Mouse (Mus musculus): ENCODE data around the gene Slc39a11. TPM values are rescaled to one million over a fixed set of nuclear protein-coding genes. Genes with fewer than 3 reads are reported as not detected.
A peak's percentile ranks its signal among the peaks of the same experiment; 100 is the strongest.

Gene Slc39a11
- polyA plus RNA-seq, 1 experiment from 2014 or later, result 12.5 TPM

- Histone ChIP-seq H3K27ac (replicated peaks; ENCODE audit: low read depth, low read length) (peak overlapping the region; percentile 93; the same call in 1 of the 2 replicates), H3K27me3 (ENCODE audit: control insufficient read depth, insufficient read depth, low read length) (no peaks in the 10 kb centered on the region), H3K36me3 (replicated peaks; ENCODE audit: control insufficient read depth, insufficient read depth, low read depth, low read length) (peaks cover 7% of the 10 kb centered on the region), H3K4me3 (ENCODE audit: low read depth, low read length) (peak overlapping the region; percentile 89), H3K9ac (replicated peaks; ENCODE audit: low read length) (peak overlapping the region; percentile 88), H3K4me2 (ENCODE audit: low read depth, low read length) (peak overlapping the region; percentile 58), H3K9me3 (replicated peaks; ENCODE audit: control insufficient read depth, low read length) (no peaks in the 10 kb centered on the region), H3K4me1 (ENCODE audit: control insufficient read depth, insufficient read depth, low read length) (peaks cover 3% of the 10 kb centered on the region)
- WGBS, result 42% methylated on average over 25 of the region's 25 CpGs
- DNase-seq (ENCODE audit: low spot score) (no peak), ATAC-seq (replicated peaks; ENCODE audit: insufficient number of reproducible peaks, low FRiP score, low TSS enrichment, low read depth) (no peak)
Observed at GRCm38 (mm10) chr11:113684707-113685426, 35.0 kb upstream of the Slc39a11 start.

GRCm38 (mm10) chr11:113683957-113684706, 34.3 kb upstream of the Slc39a11 start, which contains the start of the genes Fam104a and D11Wsu47e:
Fam104a (minus strand) TSS chr11:113684155.
D11Wsu47e (plus strand) TSS chr11:113684412.
- Histone ChIP-seq H3K4me3 (ENCODE audit: low read depth, low read length) (peak within 1 kb of the TSS; percentile 89), H3K27ac (replicated peaks; ENCODE audit: low read depth, low read length) (peak within 1 kb of the TSS; percentile 93), H3K36me3 (replicated peaks; ENCODE audit: control insufficient read depth, insufficient read depth, low read depth, low read length) (peaks cover 4% of the 10 kb centered on the region), H3K9ac (replicated peaks; ENCODE audit: low read length) (peak within 1 kb of the TSS; percentile 88), H3K27me3 (ENCODE audit: control insufficient read depth, insufficient read depth, low read length) (no peaks in the 10 kb centered on the region), H3K4me2 (ENCODE audit: low read depth, low read length) (peak within 1 kb of the TSS; percentile 58), H3K9me3 (replicated peaks; ENCODE audit: control insufficient read depth, low read length) (no peaks in the 10 kb centered on the region), H3K4me1 (ENCODE audit: control insufficient read depth, insufficient read depth, low read length) (peaks cover 3% of the 10 kb centered on the region)
- WGBS, result under 1% methylated on average over 72 of the region's 73 CpGs
- DNase-seq (ENCODE audit: low spot score), result peak; percentile 95
- ATAC-seq (replicated peaks; ENCODE audit: insufficient number of reproducible peaks, low FRiP score, low TSS enrichment, low read depth), result peak; percentile 89

DNA sequence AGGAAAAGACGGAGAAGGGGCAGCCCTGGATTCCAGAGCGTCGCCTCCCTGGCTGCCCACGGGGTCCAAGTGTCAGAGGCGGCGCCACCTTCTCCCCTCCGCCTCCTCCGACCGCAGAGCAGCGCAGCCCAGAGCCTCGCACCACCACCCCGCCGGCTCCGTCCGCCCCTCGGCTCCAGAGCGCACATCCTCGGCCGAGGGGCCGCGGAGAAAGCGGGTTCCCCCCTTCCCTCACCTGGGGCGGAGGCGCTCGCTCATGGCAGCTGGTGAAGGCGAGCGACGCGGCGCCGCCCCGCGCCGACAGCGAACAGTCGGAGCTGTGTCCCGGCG, 33.7 kb upstream of the Slc39a11 start:
- no peak for DNase-seq (ENCODE audit: low spot score)
- Histone ChIP-seq H3K27me3 (ENCODE audit: control insufficient read depth, insufficient read depth, low read length) (no peaks in the 10 kb centered on the region), H3K27ac (replicated peaks; ENCODE audit: low read depth, low read length) (peak overlapping the region; percentile 93), H3K4me2 (ENCODE audit: low read depth, low read length) (peak overlapping the region; percentile 47), H3K4me3 (ENCODE audit: low read depth, low read length) (peak overlapping the region; percentile 89), H3K36me3 (replicated peaks; ENCODE audit: control insufficient read depth, insufficient read depth, low read depth, low read length) (0 out of 2 replicates have a peak, but pooled peaks cover under 1% of the 10 kb centered on the region), H3K9me3 (replicated peaks; ENCODE audit: control insufficient read depth, low read length) (no peaks in the 10 kb centered on the region), H3K4me1 (ENCODE audit: control insufficient read depth, insufficient read depth, low read length) (peaks cover 3% of the 10 kb centered on the region), H3K9ac (replicated peaks; ENCODE audit: low read length) (peak overlapping the region; percentile 88)
- WGBS, result 1% methylated on average over 26 of the region's 38 CpGs
- no peak; the same call in 1 of the 2 replicates for ATAC-seq (replicated peaks; ENCODE audit: insufficient number of reproducible peaks, low FRiP score, low TSS enrichment, low read depth)

GRCm38 (mm10) chr11:113682897-113683626, 33.2 kb upstream of the Slc39a11 start:
- H3K27me3 ChIP-seq (ENCODE audit: control insufficient read depth, insufficient read depth, low read length), result no peaks in the 10 kb centered on the region
- H3K9ac ChIP-seq (replicated peaks; ENCODE audit: low read length), result peak overlapping the region; percentile 88
- H3K36me3 ChIP-seq (replicated peaks; ENCODE audit: control insufficient read depth, insufficient read depth, low read depth, low read length), result no peaks in the 10 kb centered on the region
- 4% methylated on average over 38 of the region's 38 CpGs for WGBS
- peaks cover 3% of the 10 kb centered on the region for H3K4me1 ChIP-seq (ENCODE audit: control insufficient read depth, insufficient read depth, low read length)
- no peaks in the 10 kb centered on the region for H3K9me3 ChIP-seq (replicated peaks; ENCODE audit: control insufficient read depth, low read length)
- ATAC-seq (replicated peaks; ENCODE audit: insufficient number of reproducible peaks, low FRiP score, low TSS enrichment, low read depth) (peak; percentile 54), DNase-seq (ENCODE audit: low spot score) (peak; percentile 63)
- H3K4me3 ChIP-seq (ENCODE audit: low read depth, low read length), result peak overlapping the region; percentile 89
- peak overlapping the region; percentile 47 for H3K4me2 ChIP-seq (ENCODE audit: low read depth, low read length)
- peak overlapping the region; percentile 93 for H3K27ac ChIP-seq (replicated peaks; ENCODE audit: low read depth, low read length)

DNA sequence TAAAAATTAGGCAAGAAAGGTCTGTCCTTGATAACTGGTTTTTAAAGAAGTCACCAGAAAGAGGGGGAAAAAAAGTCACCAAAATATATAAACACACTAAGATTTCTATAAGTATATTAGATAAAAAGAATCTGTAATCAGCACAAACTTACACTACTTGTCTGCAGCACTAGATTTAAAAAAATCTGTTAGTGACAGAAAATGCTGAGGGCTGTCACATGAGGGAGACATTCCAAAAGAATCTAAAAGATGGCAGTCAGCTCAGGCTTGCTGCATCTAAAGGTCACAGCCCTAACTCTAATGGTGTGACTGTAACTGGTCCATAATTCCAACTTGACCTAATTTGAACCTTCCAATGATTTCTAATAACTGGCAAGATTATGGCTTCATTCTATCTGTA, 32.1 kb upstream of the Slc39a11 start:
- Histone ChIP-seq H3K9me3 (replicated peaks; ENCODE audit: control insufficient read depth, low read length) (no peaks in the 10 kb centered on the region), H3K27ac (replicated peaks; ENCODE audit: low read depth, low read length) (no peak overlapping the region), H3K27me3 (ENCODE audit: control insufficient read depth, insufficient read depth, low read length) (no peaks in the 10 kb centered on the region), H3K4me2 (ENCODE audit: low read depth, low read length) (no peak overlapping the region; the same call in 1 of the 2 replicates), H3K4me3 (ENCODE audit: low read depth, low read length) (no peak overlapping the region; the same call in 1 of the 2 replicates), H3K4me1 (ENCODE audit: control insufficient read depth, insufficient read depth, low read length) (peaks cover 3% of the 10 kb centered on the region), H3K9ac (replicated peaks; ENCODE audit: low read length) (no peak overlapping the region), H3K36me3 (replicated peaks; ENCODE audit: control insufficient read depth, insufficient read depth, low read depth, low read length) (no peaks in the 10 kb centered on the region)
- no peak for ATAC-seq (replicated peaks; ENCODE audit: insufficient number of reproducible peaks, low FRiP score, low TSS enrichment, low read depth)
- no peak for DNase-seq (ENCODE audit: low spot score)

DNA sequence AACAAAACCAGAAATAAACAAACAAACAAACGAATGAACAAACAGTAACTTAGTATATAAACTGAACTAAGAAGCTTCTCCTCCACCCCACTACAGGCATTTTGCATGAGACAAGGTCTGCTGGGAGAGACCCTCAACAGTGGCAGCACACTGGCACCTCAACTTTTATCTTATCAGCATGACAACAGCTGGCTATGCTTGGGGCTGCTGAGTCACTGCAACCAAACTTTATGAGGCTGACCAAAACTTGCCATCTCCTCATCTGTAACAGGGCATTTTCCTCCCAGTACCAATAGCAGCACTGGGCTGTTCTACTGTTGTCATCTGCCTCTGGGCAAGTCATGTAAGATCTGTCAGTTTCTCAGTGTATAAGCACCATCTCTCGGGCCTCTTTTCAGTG, 31.1 kb upstream of the Slc39a11 start:
- no peaks in the 10 kb centered on the region; the same call in 1 of the 2 replicates for H3K36me3 ChIP-seq (replicated peaks; ENCODE audit: control insufficient read depth, insufficient read depth, low read depth, low read length)
- no peak for ATAC-seq (replicated peaks; ENCODE audit: insufficient number of reproducible peaks, low FRiP score, low TSS enrichment, low read depth)
- no peak overlapping the region for H3K9ac ChIP-seq (replicated peaks; ENCODE audit: low read length)
- no peaks in the 10 kb centered on the region for H3K9me3 ChIP-seq (replicated peaks; ENCODE audit: control insufficient read depth, low read length)
- H3K4me1 ChIP-seq (ENCODE audit: control insufficient read depth, insufficient read depth, low read length), result peaks cover 3% of the 10 kb centered on the region
- 85% methylated on average over 2 of the region's 2 CpGs for WGBS
- H3K27me3 ChIP-seq (ENCODE audit: control insufficient read depth, insufficient read depth, low read length), result no peaks in the 10 kb centered on the region
- no peak overlapping the region for H3K4me2 ChIP-seq (ENCODE audit: low read depth, low read length)
- no peak overlapping the region for H3K4me3 ChIP-seq (ENCODE audit: low read depth, low read length)
- H3K27ac ChIP-seq (replicated peaks; ENCODE audit: low read depth, low read length), result no peak overlapping the region
- no peak for DNase-seq (ENCODE audit: low spot score)

DNA sequence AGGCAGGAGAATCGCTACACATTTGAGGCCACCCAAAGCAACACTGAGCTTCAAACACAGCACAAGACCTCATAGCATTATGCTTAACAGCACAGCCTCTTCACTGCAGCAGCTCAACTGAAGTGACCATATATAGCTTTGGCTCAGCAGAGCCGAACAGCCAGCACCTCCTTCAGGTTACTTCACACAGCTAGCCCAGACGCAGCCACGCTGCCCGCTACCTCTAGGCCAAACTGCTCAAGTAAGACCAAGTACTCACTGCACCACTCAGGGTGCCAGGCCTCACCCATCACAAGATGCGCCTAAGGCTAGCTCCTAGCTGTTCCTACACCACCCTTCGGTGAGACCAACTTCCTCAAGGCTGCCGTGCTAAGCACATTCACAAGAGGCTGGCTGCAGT, 28.5 kb upstream of the Slc39a11 start:
- no peak overlapping the region for H3K27ac ChIP-seq (replicated peaks; ENCODE audit: low read depth, low read length)
- no peaks in the 10 kb centered on the region for H3K9me3 ChIP-seq (replicated peaks; ENCODE audit: control insufficient read depth, low read length)
- H3K9ac ChIP-seq (replicated peaks; ENCODE audit: low read length), result no peak overlapping the region
- WGBS, result 88% methylated on average over 8 of the region's 8 CpGs
- H3K4me3 ChIP-seq (ENCODE audit: low read depth, low read length), result no peak overlapping the region
- ATAC-seq (replicated peaks; ENCODE audit: insufficient number of reproducible peaks, low FRiP score, low TSS enrichment, low read depth) (no peak), DNase-seq (ENCODE audit: low spot score) (no peak)
- H3K27me3 ChIP-seq (ENCODE audit: control insufficient read depth, insufficient read depth, low read length), result no peaks in the 10 kb centered on the region
- no peaks in the 10 kb centered on the region; the same call in none of the 2 replicates for H3K36me3 ChIP-seq (replicated peaks; ENCODE audit: control insufficient read depth, insufficient read depth, low read depth, low read length)
- peaks cover 3% of the 10 kb centered on the region for H3K4me1 ChIP-seq (ENCODE audit: control insufficient read depth, insufficient read depth, low read length)
- H3K4me2 ChIP-seq (ENCODE audit: low read depth, low read length), result no peak overlapping the region

Data from embryonic facial prominence, embryonic 11.5 days (tissue).